Mouse (Mus musculus): ENCODE data around the gene Fcgr4. TPM values are rescaled to one million over a fixed set of nuclear protein-coding genes. Genes with fewer than 3 reads are reported as not detected.
A peak's percentile ranks its signal among the peaks of the same experiment; 100 is the strongest.

Gene Fcgr4
- total and polyA plus RNA-seq, 2 experiments from 2014 or later = 0.44 to 0.76 TPM

DNA sequence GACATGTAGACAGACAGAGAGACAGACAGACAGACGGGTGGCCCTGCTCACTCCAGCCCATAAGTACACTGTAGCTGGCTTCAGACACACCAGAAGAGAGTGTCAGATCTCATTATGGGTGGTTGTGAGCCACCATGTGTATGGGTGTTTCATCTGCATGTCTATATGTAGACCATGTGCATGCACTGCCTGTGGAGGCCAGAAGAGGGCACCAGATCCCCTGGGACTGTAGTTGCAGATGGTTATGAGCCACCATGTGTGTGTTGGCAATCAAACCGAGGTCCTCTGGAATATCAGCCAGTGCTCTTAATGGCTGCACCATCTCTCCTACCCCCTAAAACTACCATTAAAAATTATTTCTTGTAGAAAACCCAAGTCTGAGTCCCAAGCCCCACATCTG lies 11.8 kb upstream of the Fcgr4 start:
- H3K4me1 ChIP-seq (ENCODE audit: insufficient read depth) = no peaks in the 10 kb centered on the region
- WGBS = 85% methylated on average over 2 of the region's 2 CpGs
- H3K4me3 ChIP-seq (ENCODE audit: low read depth, low read length) = no peak overlapping the region
- TF ChIP-seq CTCF (IDR thresholded peaks at IDR 0.05; ENCODE audit: low read depth) = peak; percentile 23; the same call in 1 of the 2 replicates
- no peak overlapping the region for H3K4me2 ChIP-seq (ENCODE audit: low read depth)
- no peak overlapping the region for H3K27ac ChIP-seq (ENCODE audit: low read depth, low read length)
- no peaks in the 10 kb centered on the region for H3K27me3 ChIP-seq (ENCODE audit: insufficient read depth, low read length)
- no peak overlapping the region for H3K9ac ChIP-seq
- no peaks in the 10 kb centered on the region for H3K36me3 ChIP-seq (ENCODE audit: insufficient read depth)
- ATAC-seq (no peak), DNase-seq (no peak)
- H3K9me3 ChIP-seq (ENCODE audit: low read length) = no peaks in the 10 kb centered on the region

DNA sequence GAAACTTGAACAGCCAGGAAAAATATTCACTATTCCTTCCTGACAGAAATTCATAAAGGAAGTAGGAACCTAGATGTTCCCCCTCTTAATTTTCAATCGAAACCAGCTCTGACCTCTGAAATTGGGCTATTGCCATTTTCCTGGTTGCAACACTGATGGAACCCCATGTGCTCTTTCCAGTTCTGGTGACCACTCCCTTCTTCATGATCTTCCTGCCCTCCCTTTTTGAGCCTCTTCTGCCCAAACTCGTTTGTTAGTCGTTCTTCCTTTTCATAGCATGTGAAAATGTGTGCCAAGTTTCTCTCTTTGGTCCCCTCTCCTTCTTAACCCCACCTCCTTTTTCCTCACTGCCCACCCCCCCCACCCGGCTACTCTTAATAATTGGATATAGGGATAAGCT lies 7.0 kb upstream of the Fcgr4 start:
- no peaks in the 10 kb centered on the region for H3K9me3 ChIP-seq (ENCODE audit: low read length)
- no peaks in the 10 kb centered on the region for H3K27me3 ChIP-seq (ENCODE audit: insufficient read depth, low read length)
- 77% methylated on average over 4 of the region's 4 CpGs for WGBS
- ATAC-seq = no peak
- no peaks in the 10 kb centered on the region for H3K36me3 ChIP-seq (ENCODE audit: insufficient read depth)
- H3K9ac ChIP-seq = no peak overlapping the region
- no peak overlapping the region for H3K4me3 ChIP-seq (ENCODE audit: low read depth, low read length)
- no peak for TF ChIP-seq CTCF (IDR thresholded peaks at IDR 0.05; ENCODE audit: low read depth)
- H3K4me2 ChIP-seq (ENCODE audit: low read depth) = no peak overlapping the region
- DNase-seq = no peak
- no peaks in the 10 kb centered on the region for H3K4me1 ChIP-seq (ENCODE audit: insufficient read depth)
- H3K27ac ChIP-seq (ENCODE audit: low read depth, low read length) = no peak overlapping the region

DNA sequence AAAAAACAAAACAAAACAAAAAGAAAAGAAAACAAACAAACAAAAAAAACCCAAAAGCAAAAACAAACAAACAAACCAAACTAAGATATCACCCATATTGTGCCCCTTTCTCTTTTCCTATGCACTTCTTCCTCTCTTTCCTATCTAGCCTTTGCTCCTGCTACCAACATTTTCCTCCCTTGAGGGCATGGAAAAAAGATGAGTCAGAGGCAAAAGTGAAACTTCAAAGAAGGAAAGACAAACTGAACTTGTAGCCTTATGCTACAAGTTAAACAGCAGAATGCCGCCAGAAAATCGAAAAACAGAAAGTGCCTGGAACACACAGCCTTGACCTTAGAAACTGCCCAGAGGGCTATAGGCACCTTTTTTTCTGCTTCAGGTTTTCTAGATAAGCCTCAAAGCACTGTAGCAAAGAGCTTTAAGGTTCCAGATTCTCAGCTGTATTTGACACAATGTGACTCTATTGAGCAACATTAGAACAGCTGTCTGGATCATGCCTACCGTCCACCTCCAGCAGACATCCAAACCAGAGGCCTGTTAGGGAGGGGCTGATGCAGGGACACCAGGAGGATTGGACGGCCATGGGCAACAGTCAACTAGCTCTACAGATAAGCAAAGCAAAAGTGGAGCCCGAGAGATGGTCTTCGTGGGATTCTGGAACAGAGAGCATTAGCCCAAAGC lies 1.9 kb upstream of the Fcgr4 start:
- no peak for TF ChIP-seq CTCF (IDR thresholded peaks at IDR 0.05; ENCODE audit: low read depth)
- DNase-seq (no peak), ATAC-seq (no peak)
- no peak overlapping the region for H3K9ac ChIP-seq
- H3K4me2 ChIP-seq (ENCODE audit: low read depth) = no peak overlapping the region
- no peaks in the 10 kb centered on the region for H3K36me3 ChIP-seq (ENCODE audit: insufficient read depth)
- H3K27ac ChIP-seq (ENCODE audit: low read depth, low read length) = no peak overlapping the region
- H3K9me3 ChIP-seq (ENCODE audit: low read length) = no peaks in the 10 kb centered on the region
- H3K27me3 ChIP-seq (ENCODE audit: insufficient read depth, low read length) = no peaks in the 10 kb centered on the region
- no peak overlapping the region for H3K4me3 ChIP-seq (ENCODE audit: low read depth, low read length)
- H3K4me1 ChIP-seq (ENCODE audit: insufficient read depth) = no peaks in the 10 kb centered on the region
- WGBS = 95% methylated on average over 6 of the region's 6 CpGs

DNA sequence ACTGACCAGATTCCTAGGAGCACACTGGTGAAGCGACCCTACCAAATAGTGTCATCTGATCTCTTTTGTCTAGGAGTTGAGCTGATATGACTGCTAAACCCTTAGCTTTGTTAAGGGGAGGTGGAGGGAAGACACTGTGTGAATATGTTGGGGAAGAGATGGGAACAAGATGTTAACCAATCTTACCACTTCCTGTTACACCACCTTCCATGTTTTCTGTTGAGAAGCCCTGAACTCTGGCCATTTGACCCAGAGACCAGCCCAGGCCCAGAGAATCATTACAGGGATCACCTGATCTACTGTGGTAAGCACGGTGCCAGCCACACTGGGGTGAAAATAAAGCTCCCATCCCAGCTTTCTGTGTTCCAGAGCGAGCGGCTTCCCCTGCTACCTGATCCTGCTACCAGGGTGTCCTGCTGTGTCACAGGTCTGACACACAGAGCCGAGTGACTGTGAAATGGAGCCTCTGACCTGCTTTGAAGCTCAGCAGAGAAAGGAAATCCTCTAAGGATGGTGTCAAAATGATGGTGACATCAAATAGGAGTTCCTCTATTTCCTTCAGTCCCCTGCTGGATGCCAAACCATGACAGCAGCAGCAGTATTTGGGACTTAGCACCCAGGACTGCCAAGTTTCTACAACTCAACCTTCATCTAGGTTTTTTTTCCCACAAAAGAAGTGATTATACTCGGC lies 1.1 kb upstream of the Fcgr4 start:
- Histone ChIP-seq H3K4me1 (ENCODE audit: insufficient read depth) (no peaks in the 10 kb centered on the region), H3K9me3 (ENCODE audit: low read length) (no peaks in the 10 kb centered on the region), H3K4me2 (ENCODE audit: low read depth) (no peak overlapping the region), H3K27me3 (ENCODE audit: insufficient read depth, low read length) (no peaks in the 10 kb centered on the region), H3K36me3 (ENCODE audit: insufficient read depth) (no peaks in the 10 kb centered on the region), H3K4me3 (ENCODE audit: low read depth, low read length) (no peak overlapping the region), H3K27ac (ENCODE audit: low read depth, low read length) (no peak overlapping the region), H3K9ac (no peak overlapping the region)
- DNase-seq (no peak), ATAC-seq (no peak)
- TF ChIP-seq CTCF (IDR thresholded peaks at IDR 0.05; ENCODE audit: low read depth) = no peak
- WGBS = 47% methylated on average over 6 of the region's 6 CpGs

DNA sequence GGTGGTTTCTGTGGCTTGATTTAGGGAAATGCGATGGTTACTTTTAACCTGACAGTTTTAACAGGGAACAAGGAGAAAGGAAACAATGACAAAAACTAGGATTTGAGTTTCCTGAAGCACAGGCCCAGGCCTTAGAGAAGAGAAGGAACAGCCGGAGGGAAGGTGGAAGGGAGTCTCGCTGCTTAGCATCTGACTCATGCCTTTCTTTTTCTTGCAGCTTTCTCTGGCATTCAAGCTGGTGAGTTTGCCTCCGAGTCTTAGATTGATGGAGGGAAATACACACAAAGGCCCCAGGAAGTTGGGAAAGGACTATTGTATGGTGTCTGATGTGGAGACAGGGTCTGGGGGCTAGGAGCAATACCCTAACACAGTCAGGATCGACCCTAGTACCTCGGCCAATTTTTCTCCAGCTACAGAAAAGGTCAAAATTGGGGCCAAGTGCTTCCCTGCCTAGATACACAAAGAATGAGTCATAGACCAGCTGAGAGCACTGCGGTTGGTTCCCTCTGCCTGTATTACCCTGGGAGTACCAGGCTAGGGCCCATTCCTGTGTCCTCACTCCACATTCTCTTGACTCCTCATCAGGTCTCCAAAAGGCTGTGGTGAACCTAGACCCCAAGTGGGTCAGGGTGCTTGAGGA lies 711 bp downstream of the Fcgr4 start:
- Histone ChIP-seq H3K9ac (no peak overlapping the region), H3K27ac (ENCODE audit: low read depth, low read length) (no peak overlapping the region), H3K4me3 (ENCODE audit: low read depth, low read length) (no peak overlapping the region), H3K9me3 (ENCODE audit: low read length) (no peaks in the 10 kb centered on the region), H3K4me2 (ENCODE audit: low read depth) (no peak overlapping the region), H3K36me3 (ENCODE audit: insufficient read depth) (no peaks in the 10 kb centered on the region), H3K4me1 (ENCODE audit: insufficient read depth) (no peaks in the 10 kb centered on the region), H3K27me3 (ENCODE audit: insufficient read depth, low read length) (no peaks in the 10 kb centered on the region)
- ATAC-seq (no peak), DNase-seq (no peak)
- WGBS = 80% methylated on average over 7 of the region's 7 CpGs
- no peak for TF ChIP-seq CTCF (IDR thresholded peaks at IDR 0.05; ENCODE audit: low read depth)

DNA sequence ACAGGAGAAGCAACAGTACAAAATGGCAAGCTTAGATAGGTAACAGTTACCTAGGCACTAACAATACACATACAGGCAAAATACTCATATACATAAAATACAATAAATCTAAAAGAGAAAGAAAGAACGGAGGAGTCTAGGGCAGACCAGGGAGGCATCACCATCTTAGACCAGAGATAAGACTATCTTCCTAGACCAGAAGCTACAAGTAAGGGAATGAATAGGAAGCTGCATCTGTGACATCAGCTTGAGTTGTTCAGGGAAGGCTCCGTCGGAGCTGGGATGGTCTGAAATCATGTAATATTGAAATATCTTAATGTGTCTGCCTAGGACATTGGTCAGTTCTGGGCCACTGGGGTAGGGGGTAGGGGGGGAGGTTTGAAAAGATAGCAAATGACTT lies 13.0 kb downstream of the Fcgr4 start:
- Histone ChIP-seq H3K4me2 (ENCODE audit: low read depth) (no peak overlapping the region), H3K27me3 (ENCODE audit: insufficient read depth, low read length) (0 out of 2 replicates have a peak, but pooled peaks cover 7% of the 10 kb centered on the region), H3K36me3 (ENCODE audit: insufficient read depth) (no peaks in the 10 kb centered on the region), H3K4me3 (ENCODE audit: low read depth, low read length) (no peak overlapping the region), H3K27ac (ENCODE audit: low read depth, low read length) (no peak overlapping the region), H3K9ac (no peak overlapping the region), H3K9me3 (ENCODE audit: low read length) (no peaks in the 10 kb centered on the region), H3K4me1 (ENCODE audit: insufficient read depth) (no peaks in the 10 kb centered on the region)
- no peak for ATAC-seq
- WGBS = 91% methylated on average over 3 of the region's 3 CpGs
- no peak for TF ChIP-seq CTCF (IDR thresholded peaks at IDR 0.05; ENCODE audit: low read depth)
- DNase-seq = no peak

DNA sequence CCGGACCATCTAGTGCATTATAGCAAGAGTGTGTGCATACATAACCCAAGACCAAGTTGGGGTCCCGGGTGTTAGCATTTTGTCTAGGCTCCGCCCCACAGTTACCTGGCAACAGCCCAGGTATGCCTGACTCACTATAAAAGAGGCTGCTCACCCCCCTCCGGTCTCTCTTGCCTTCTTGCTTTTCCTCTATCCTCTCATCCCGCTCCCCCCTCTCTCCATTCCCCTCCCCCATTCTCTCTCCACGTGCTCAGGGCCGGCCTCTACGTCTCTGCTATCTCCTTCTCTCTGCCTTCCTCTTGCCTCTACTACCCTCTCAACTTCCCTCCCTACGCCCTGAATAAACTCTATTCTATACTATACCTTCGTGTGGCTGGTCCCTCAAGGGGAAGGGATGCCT lies 14.0 kb downstream of the Fcgr4 start:
- Histone ChIP-seq H3K9ac (peak overlapping the region; percentile 48), H3K9me3 (ENCODE audit: low read length) (no peaks in the 10 kb centered on the region), H3K4me1 (ENCODE audit: insufficient read depth) (no peaks in the 10 kb centered on the region), H3K36me3 (ENCODE audit: insufficient read depth) (no peaks in the 10 kb centered on the region), H3K4me2 (ENCODE audit: low read depth) (peak overlapping the region; percentile 67), H3K4me3 (ENCODE audit: low read depth, low read length) (peak overlapping the region; percentile 60), H3K27me3 (ENCODE audit: insufficient read depth, low read length) (0 out of 2 replicates have a peak, but pooled peaks cover 7% of the 10 kb centered on the region), H3K27ac (ENCODE audit: low read depth, low read length) (no peak overlapping the region)
- ATAC-seq (peak; percentile 19), DNase-seq (peak; percentile 46)
- 3% methylated on average over 10 of the region's 10 CpGs for WGBS
- no peak for TF ChIP-seq CTCF (IDR thresholded peaks at IDR 0.05; ENCODE audit: low read depth)
